Mouse (Mus musculus) cortical plate, adult 2 months (tissue): ENCODE data around the gene Hsdl1. TPM values are rescaled to one million over a fixed set of nuclear protein-coding genes. Genes with fewer than 3 reads are reported as not detected.

Experiments
- H3K27ac ChIP-seq: fragments of 200-500 bp; 2 replicates; pipeline ENCODE4 v1.5.1; 2012; ENCODE audit warnings: low read length, control low read depth, inconsistent platforms; ENCODE audit not compliant: insufficient read depth
- H3K4me1 ChIP-seq: fragments of 200-500 bp; 2 replicates; pipeline ENCODE4 v1.6.1; 2011; ENCODE audit warnings: low read length; ENCODE audit not compliant: control insufficient read depth, insufficient read depth
- H3K4me3 ChIP-seq: fragments of 200-500 bp; 2 replicates; pipeline ENCODE4 v1.5.1; 2011; ENCODE audit warnings: mild to moderate bottlenecking, low read length, control low read depth; ENCODE audit not compliant: insufficient read depth
- CTCF ChIP-seq: fragments of 200-500 bp; IDR thresholded peaks from 2 replicates; pipeline ENCODE4 v1.5.1; 2011; ENCODE audit warnings: mild to moderate bottlenecking, control low read depth, low read length; ENCODE audit not compliant: insufficient read depth; ENCODE audit errors: extremely low read depth
- POLR2A ChIP-seq: fragments of 200-500 bp; IDR thresholded peaks from 2 replicates; pipeline ENCODE4 v1.6.1; 2011; ENCODE audit warnings: mild to moderate bottlenecking, low read length, control low read depth; ENCODE audit not compliant: insufficient read depth; ENCODE audit errors: extremely low read depth
- polyA plus RNA-seq: library from polyadenylated mRNA; depleted of rRNA; stranded (reverse); fragments of >200 nt; gene quantifications from 2 replicates; pipeline ENCODE4 v1.2.3, GENCODE M21; 2012; rRNA removed

Hsdl1 gene
- 31.1 and 32.2 TPM in 2 replicates for polyA plus RNA-seq

DNA sequence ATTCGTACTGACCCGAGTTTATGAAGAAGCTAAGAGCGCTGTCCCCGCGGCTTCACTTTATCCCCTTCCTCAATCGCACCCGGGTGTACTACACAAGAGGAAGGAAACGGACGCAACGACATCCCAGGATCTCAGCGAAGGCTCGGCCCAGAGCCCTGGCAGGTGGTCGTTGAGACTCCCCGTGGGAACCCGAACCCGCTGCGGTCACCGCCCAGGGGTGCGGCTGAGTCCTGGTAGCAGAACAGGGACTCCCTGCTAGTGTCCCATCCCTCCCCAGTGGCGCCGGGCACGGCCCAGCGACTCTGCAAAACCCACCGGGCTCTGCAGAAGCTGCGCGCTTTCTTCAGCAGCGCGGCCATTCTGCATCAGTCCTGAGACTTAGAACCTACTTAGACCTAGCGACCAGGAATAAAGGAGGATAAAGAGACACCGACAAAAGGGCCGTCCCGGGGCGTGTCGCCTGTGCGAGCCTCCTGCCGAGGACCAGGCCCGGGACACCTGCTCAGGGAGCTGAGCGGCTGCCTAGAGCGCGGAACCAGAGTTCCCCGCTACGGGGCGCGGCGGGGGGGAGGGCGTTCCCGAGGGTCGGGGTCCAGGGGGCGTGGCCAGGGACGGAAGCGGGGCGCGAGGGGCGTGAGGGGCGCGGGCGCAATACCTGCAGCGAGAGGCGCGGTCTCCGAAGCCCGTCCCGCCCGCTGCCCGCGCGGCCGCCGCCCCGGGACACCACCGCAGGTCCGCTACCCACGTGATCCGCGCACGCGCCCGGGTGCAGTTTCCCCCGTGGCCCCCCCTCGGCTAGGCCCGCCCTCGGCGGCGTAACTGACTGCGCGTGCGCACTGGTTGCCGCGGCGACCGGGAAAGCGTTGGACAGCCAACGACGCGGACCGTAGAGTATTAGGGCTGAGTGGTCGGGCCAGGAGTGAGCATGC is at the start of gene Hsdl1, which contains the start of gene Dnaaf1:
Hsdl1 (minus strand) TSS at position 747 of the 929 bp plus-strand sequence.
Dnaaf1 (plus strand) TSS at position 799 of the 929 bp plus-strand sequence.
- H3K4me3 ChIP-seq = peak within 1 kb of the TSS; percentile 71
- H3K4me1 ChIP-seq = peaks cover 3% of the 10 kb centered on the region; the same call in 1 of the 2 replicates
- no peak for TF ChIP-seq CTCF
- peak; percentile 31; the same call in 1 of the 2 replicates for TF ChIP-seq POLR2A
- no peak within 1 kb of the TSS for H3K27ac ChIP-seq

DNA sequence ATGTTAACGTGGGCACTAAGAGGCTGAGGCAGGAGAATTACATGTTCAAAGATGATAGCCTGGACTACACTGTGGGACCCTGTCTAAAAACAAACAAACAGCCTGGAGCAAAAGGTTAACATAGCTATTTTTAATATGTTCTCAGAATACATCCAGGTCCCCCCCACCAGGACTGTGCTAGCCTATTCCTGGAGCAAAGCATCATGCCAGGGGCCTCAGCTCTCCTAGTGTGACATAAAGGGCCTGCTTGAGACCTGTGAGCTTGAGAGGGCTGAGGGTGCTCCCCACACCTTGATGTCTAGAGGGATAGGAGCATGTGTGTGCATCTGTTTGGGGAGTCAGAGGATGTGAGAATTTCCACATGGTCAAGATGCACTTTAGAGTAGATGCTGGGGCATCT is 48.8 kb upstream of the Hsdl1 start:
- TF ChIP-seq CTCF (no peak), POLR2A (no peak)

GRCm38 (mm10) chr8:119623061-119623460 is 48.1 kb upstream of the Hsdl1 start:
- no peaks in the 10 kb centered on the region for H3K4me1 ChIP-seq
- no peak overlapping the region for H3K27ac ChIP-seq
- TF ChIP-seq POLR2A = no peak
- no peak for TF ChIP-seq CTCF
- H3K4me3 ChIP-seq = no peak overlapping the region

More for the DNA sequence above, 48.8 kb upstream of the Hsdl1 start:
- H3K27ac ChIP-seq = no peak overlapping the region
- H3K4me3 ChIP-seq = no peak overlapping the region
- H3K4me1 ChIP-seq = no peaks in the 10 kb centered on the region

DNA sequence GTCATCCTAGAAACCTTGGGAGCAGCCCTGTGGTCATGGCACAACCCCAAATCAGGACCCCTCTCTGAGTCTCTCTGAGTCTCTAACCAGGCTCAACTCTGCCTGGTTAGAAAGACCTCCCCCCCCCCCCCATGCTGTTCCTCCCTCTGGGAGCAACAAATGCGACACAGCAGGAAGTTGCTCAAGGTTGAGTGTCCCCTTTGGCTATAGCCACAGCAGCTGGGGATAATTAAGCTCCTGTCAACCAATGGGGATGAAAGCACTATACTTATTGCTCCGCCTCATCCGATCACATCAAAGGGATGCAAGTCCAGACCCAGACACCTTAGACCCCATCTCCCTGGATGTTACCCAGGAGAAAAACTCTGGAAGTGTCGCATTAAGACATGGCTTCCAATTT is 47.6 kb upstream of the Hsdl1 start:
- TF ChIP-seq CTCF (no peak), POLR2A (no peak)
- Histone ChIP-seq H3K4me3 (no peak overlapping the region), H3K27ac (no peak overlapping the region), H3K4me1 (no peaks in the 10 kb centered on the region)

- H3K27ac ChIP-seq = no peak overlapping the region
- no peaks in the 10 kb centered on the region for H3K4me1 ChIP-seq
- TF ChIP-seq POLR2A (no peak), CTCF (no peak)
- no peak overlapping the region for H3K4me3 ChIP-seq
These were observed 46.0 kb upstream of the Hsdl1 start for GRCm38 (mm10) chr8:119620848-119621465.

DNA sequence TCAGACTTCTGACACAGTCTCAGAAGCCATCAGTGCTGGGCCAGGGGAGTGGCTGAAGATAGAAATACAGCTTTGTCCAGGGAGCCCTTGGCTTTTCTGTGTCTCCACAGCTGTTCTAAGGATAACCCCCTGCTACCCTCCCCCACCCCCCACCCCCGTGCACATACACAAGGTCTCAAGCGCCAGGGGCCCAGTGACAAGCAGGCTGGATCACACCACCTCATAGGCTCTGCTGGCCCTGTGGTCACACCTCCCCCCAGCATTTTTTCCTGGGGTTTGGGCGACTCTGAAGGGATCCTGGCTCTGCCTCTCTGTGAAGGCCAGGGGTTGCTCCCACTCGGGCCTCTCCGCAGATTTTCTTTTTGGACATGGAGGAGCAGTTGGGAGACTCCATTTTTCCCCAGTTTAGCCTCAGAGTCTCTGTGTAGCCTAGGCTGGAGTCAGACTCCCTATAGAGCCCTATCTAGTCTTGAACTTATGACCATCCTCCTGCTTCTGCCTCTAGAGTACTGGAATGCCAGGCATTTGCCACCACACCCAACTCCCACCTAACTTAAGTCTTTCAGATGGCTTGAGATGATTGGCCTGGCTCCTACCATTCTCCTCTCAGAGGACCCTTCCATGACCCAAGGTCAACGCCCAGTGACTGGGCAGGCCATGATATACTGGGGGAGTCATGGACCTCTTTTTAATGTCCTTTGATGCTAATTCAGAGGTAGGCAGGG is 45.3 kb upstream of the Hsdl1 start:
- TF ChIP-seq CTCF = no peak
- no peak for TF ChIP-seq POLR2A
- H3K4me1 ChIP-seq = no peaks in the 10 kb centered on the region
- no peak overlapping the region for H3K27ac ChIP-seq
- H3K4me3 ChIP-seq = no peak overlapping the region

DNA sequence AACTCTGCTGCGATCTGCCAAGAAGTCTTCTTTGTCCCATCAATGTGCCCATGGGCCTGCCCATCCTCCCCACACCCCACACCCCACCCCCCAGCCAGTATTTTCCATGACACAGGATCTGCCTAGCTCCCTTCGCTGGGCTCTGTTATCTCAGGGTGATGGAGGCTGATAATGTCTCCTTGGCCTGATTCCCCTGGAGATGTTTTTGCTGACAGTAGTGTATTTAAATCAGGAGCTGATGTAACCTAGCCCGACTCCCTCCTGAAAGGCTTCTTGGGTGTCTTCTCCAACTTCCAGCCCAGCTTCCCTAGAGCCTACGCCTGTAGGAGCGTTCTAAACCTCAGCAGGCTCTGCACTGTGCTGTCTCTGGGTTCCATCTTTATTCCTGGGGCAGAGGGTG is 43.9 kb upstream of the Hsdl1 start:
- TF ChIP-seq POLR2A (no peak), CTCF (no peak)
- Histone ChIP-seq H3K4me3 (no peak overlapping the region), H3K27ac (no peak overlapping the region), H3K4me1 (no peaks in the 10 kb centered on the region)

DNA sequence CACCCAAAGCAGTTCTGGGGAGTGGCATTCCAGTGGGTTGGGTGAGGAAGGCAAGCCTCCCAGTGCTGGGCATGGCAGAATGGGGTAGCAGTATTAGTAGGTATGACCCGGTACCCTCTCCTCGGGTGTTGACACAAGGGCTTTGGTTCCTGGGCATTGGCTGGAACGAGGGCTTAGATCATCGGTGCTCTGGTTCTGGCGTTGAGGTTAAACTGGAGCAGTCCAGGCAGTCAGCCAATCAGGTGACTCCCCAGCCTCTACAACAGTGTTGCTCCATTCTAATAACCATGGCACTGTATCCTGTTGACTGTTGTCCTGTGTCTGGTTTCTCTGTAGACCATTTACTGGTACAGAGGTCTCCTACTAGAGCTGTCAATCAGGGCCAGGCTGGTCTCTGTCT is 42.6 kb upstream of the Hsdl1 start:
- no peak overlapping the region for H3K27ac ChIP-seq
- TF ChIP-seq POLR2A (no peak), CTCF (no peak)
- H3K4me3 ChIP-seq = no peak overlapping the region
- H3K4me1 ChIP-seq = no peaks in the 10 kb centered on the region

DNA sequence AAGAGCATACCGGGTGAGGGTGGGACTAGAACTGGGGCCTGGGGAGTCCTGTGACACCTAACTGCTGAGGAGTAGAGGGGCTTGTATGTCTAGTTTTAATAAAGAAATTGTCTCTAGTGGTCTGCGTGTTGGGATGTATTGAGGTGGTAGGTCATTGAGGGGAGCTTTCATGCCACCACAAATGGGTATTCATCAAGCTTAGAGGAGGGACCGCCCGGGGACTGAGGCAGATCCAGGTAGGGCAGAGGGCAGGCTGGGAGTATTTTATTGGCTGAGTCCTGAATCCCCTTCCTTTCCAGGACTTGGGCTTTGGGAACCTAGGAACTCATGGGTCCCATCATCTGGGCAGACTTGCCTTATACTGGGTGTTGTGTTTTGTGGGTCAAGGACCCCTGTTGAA is 41.8 kb upstream of the Hsdl1 start:
- no peak overlapping the region for H3K4me3 ChIP-seq
- no peak for TF ChIP-seq POLR2A
- no peak for TF ChIP-seq CTCF
- no peak overlapping the region for H3K27ac ChIP-seq
- no peaks in the 10 kb centered on the region for H3K4me1 ChIP-seq
